In genomic region chr11:112824146-112824545, GRCm38 (mm10) we compare ENCODE assay signal across 16 mouse cellular contexts. TPM values are rescaled to one million over a fixed set of nuclear protein-coding genes. Genes with fewer than 3 reads are reported as not detected.
DNase-seq lines count a peak whose midpoint lies in the region; TF ChIP-seq lines count a peak whose summit lies in the region.
"Had no signal": no experiment of that assay in that cellular context is flagged by ENCODE, and none has a peak within 500 bp of the region (broad histone marks: within the 10 kb centered on the region; RNA-seq: fewer than 3 reads in every experiment).

No protein-coding gene starts in this region.

- no peak for TF ChIP-seq POLR2A in brain, embryonic 14.5 days (IDR thresholded peaks at IDR 0.05; ENCODE audit: borderline replicate concordance, extremely low read depth, insufficient read depth, insufficient read length, poor library complexity, severe bottlenecking)

- TF ChIP-seq CTCF in brain, embryonic 14.5 days (IDR thresholded peaks at IDR 0.05; ENCODE audit: borderline replicate concordance, extremely low read depth, insufficient read depth, insufficient read length), result no peak

- peak; percentile 55 to 71 for DNase-seq in cerebellum, postnatal 10 days
- no peak for DNase-seq in cerebellum, adult 8-10 months
- peak; percentile 43 for DNase-seq in left cerebral cortex, postnatal 4 days
- DNase-seq in left cerebral cortex, postnatal 25 days (ENCODE audit: low spot score in 2 of 2), result no peak
- DNase-seq in Muller cell, postnatal 12 days (ENCODE audit: inconsistent ontology term), result peak; percentile 72
- DNase-seq in brain, embryonic 14.5 days (ENCODE audit: low read depth), result peak; percentile 57
- DNase-seq in thymus, postnatal 4 days, result no peak
- DNase-seq in kidney, adult 9 months, result no peak
- DNase-seq: adrenal gland, postnatal 14 days; cerebellum, adult 18-20 months; cerebellum, postnatal 36 days; gastrocnemius, postnatal 36 days; heart, adult 11 months; heart, postnatal 36 days; kidney, adult 11 months had no signal

- intact Hi-C loops in left cerebral cortex, postnatal 4 days (cut with DNase I), result no loop called here
- intact Hi-C loops in left cerebral cortex, postnatal 25 days (cut with DNase I), result no loop called here

RNA-seq across cellular contexts. Expression of gene Sox9, which starts 42.1 kb away (rescaled TPM):
- total RNA-seq in left cerebral cortex, postnatal 4 days (2021), result 10 to 100 TPM; 21.3 to 21.4 TPM
- total RNA-seq in left cerebral cortex, postnatal 25 days (2021), result 10 to 100 TPM; 25.7 to 25.9 TPM
- 24.1 and 33.2 TPM in 2 replicates for polyA plus RNA-seq in brain, embryonic 14.5 days (2012; rRNA removed)
- total RNA-seq: MEL had no signal

Comparison
In these comparisons a context has a peak if more than half of its experiments do, and no peak if none do; other contexts are left out.
1. DNase-seq: peak in cerebellum, postnatal 10 days (2 of 2), left cerebral cortex, postnatal 4 days (single experiment), Muller cell, postnatal 12 days (single experiment) and brain, embryonic 14.5 days (single experiment); none in cerebellum, adult 8-10 months (single experiment), left cerebral cortex, postnatal 25 days (0 of 2), thymus, postnatal 4 days (single experiment) and kidney, adult 9 months (single experiment).